Mouse (Mus musculus): ENCODE data around the gene Osbpl8.
A peak's percentile ranks its signal among the peaks of the same experiment; 100 is the strongest.
"Not testable (repeated sequence)": the region's sequence is repeated elsewhere in the genome, so short reads cannot be mapped to it uniquely, and the experiment has no call there.

Gene Osbpl8

DNA sequence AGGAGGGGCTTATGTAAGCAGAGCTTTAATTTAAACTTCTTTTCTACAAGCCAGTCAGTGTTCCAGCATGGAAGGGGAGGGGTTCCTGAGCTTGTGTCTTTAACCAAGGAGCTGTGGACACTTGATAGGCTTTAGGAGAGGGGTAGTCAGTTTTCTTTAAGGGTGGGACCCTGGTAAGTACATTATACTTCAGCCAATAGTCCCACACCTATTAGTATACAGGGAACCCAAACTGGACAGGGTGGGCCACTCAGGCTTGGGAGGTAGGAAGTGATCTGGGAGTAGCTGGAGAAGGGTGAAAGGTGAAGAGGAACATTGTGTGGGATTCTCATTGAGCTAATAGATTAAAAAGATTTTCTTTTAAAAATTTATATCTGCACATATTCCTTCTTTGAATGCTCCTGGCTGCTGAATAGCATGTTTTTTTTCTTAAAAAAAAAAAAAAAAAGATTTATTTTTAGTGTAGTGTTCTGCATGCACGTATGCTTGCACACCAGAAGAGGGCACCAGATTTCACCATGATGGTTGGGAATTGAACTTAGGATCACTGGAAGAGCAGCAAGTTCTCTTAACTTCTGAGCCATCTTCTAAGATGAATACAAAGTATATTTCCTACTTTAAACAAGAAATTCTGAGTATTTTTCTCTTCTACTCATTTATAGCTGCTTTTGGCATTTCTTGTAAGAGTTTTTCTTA, 21.2 kb downstream of the Osbpl8 start:
- DNase-seq (ENCODE audit: low spot score) = no peak

GRCm38 (mm10) chr10:111189022-111189555, 24.5 kb downstream of the Osbpl8 start:
- no peak for DNase-seq (ENCODE audit: low spot score)

DNA sequence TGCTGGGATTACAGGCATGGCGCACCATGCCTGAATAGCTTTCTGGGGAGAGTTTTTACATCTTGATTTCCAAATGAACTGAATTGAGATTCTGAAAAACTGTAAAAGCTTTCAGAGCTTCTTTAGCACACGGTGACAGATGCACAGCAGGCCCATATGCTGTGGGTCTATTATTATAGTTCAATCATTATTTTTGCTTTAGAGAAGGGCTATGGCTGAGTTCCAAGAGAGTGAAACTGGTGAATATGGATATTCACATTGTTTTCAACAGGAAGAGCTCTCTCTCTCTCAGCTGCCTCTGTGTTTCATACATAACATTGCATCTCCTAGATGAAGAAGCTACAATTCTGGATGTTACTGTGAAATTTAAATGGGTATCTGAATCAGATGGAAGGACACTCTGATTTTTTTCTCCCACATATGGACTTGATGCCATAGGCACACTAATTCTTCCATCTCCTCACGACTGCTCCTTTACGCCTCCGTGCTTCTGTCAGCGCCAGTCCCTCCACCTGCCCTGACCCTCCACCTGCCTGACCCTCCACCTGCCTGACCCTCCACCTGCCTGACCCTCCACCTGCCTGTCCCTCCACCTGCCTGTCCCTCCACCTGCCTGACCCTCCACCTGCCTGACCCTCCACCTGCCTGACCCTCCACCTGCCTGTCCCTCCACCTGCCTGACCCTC, 25.7 kb downstream of the Osbpl8 start:
- no peak for DNase-seq (ENCODE audit: low spot score)

DNA sequence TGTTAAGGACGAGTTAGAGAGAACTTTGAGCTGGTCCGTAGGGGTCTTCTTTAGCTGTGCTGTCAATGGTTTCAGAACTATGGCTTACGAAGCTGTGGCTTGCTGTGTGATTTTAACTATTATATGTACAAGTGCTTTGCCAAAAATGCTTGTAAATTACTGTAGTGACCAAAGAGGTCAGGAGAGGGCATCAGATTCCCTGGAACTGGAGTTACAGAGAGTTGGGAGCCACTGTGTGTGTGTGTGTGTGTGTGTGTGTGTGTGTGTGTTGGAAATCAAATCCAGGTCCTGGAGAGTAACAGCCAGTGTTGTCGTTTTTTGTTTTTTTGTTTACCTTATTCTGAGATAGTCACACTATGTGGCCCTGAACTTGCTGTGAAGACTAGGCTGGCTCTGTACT, 29.0 kb downstream of the Osbpl8 start:
- no peak for DNase-seq (ENCODE audit: low spot score)

DNA sequence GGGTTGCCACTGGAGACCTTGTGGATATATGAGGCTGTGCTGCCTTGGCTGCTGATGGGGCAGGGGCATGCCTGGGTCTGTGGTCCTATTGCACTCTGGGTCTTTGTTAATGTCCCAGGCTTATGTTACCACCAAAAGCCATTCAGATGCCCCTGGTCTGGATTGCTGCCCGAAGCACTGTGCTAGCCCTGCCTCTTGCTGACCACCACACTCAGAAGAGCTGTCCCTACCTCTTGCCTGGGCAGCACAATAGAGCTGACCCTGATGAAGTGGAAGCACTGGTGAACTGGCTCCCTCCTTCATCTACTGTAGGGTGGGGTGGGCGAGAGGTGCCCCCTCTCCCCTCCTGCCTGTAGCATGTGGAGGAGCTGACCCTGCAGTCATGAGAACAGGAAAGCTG, 31.6 kb downstream of the Osbpl8 start:
- DNase-seq (ENCODE audit: low spot score) = no peak

GRCm38 (mm10) chr10:111198705-111199104, 34.2 kb downstream of the Osbpl8 start:
- not testable (repeated sequence) for DNase-seq (ENCODE audit: low spot score)

GRCm38 (mm10) chr10:111201120-111201519, 36.6 kb downstream of the Osbpl8 start:
- no peak for DNase-seq (ENCODE audit: low spot score)

DNA sequence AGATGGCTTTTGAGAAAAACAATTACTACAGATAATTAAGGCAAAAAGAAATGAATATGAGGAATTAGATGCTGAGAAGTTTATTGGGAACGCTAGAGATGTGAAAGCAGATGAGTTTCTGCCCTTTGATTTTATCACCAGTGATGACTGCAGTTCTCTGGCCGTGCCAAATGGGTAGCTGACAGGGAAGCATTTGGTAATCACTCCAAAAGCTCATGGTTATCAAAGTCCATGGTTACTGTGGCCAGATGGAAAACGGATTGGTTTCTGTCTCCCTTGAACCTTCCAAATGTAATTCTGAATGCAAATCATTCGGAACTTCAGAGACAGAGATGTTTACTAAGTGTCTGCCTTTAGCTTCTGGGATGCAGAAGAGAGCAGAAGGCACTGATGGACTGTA, 37.1 kb downstream of the Osbpl8 start:
- DNase-seq (ENCODE audit: low spot score) = no peak

GRCm38 (mm10) chr10:111204089-111204488, 39.5 kb downstream of the Osbpl8 start:
- DNase-seq (ENCODE audit: low spot score) = no peak

GRCm38 (mm10) chr10:111205421-111205820, 40.9 kb downstream of the Osbpl8 start:
- no peak for DNase-seq (ENCODE audit: low spot score)

DNA sequence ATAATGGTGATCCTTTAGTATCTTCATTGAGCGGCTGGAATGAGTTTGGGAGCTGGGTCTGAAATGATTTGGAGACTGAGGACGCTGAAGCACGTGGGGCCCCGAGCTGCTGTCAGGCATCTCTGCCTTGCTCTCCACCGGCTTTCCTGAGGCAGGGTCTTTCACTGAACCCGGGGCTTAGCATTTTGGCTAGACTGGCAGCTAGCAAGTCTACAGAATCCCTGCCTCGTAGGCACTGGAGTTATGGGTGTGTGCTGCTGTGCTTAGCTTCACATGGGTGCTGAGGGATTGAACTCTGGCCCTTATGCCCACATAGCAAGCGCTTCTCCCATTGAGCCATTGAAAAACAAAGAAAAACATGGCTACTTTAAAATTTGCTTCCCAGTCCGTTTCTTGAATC, 42.8 kb downstream of the Osbpl8 start:
- DNase-seq (ENCODE audit: low spot score) = no peak

DNA sequence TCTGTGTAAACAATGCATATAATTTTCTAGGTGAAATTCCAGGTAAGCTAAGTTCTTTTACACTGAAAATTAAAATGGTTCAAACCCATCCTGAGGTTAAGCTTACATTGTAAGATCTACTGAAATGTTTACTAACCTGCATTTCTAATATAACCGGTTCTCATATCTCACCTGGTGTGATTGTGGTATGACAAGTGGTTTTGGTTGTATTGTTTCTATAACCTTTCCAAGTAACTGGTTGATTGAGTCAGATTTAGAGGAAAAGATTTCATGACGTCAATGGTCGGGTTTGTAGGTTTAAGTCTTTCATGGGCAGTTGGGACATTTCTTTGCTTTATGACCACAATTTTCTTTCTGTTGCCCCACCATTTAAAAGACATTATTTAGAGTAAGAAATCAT, 49.5 kb downstream of the Osbpl8 start:
- DNase-seq (ENCODE audit: low spot score) = no peak

- DNase-seq (ENCODE audit: low spot score) = no peak
These were observed 50.1 kb downstream of the Osbpl8 start for GRCm38 (mm10) chr10:111214696-111215095.

- DNase-seq (ENCODE audit: low spot score) = no peak
These were observed 51.0 kb downstream of the Osbpl8 start for GRCm38 (mm10) chr10:111215572-111215971.

DNA sequence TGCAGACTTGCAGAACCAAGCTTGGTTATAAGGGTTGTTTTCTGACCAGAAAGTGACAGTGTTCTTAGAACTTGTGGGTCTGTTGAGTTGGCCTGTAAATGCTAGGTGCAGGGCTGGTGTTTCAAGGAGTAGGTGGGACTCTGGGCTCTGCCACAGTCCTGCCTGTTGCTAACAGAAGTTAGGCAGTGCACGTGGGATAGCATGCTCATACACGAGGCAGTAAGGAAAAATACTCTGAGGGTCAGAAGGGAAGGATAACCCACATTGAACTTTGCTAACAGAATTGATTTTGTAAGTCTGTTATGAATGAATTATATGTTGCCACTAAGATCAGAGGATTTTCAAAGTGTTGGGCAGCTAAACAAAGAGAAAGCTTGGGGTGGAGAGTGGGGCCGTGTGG, 51.6 kb downstream of the Osbpl8 start:
- DNase-seq (ENCODE audit: low spot score) = no peak

DNA sequence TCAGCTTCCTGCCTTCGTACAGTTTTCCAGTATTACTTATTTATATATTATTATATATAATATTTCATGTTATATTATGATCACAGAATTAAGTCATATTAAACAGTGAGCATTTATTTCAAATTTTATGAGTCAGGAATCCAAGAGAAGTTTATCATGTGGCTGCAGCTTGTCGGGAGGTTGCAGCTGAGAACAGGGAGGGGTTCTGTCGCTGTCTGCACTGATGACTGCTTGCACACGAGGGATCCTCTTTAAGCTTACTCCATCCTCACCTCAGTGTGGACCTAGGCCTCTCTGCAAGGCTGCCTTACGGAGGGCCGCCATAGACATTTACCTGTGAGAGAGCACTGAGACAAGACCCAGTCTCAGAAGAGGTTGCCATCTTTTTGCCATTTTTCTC, 58.0 kb downstream of the Osbpl8 start:
- peak; percentile 17 for DNase-seq (ENCODE audit: low spot score)

DNA sequence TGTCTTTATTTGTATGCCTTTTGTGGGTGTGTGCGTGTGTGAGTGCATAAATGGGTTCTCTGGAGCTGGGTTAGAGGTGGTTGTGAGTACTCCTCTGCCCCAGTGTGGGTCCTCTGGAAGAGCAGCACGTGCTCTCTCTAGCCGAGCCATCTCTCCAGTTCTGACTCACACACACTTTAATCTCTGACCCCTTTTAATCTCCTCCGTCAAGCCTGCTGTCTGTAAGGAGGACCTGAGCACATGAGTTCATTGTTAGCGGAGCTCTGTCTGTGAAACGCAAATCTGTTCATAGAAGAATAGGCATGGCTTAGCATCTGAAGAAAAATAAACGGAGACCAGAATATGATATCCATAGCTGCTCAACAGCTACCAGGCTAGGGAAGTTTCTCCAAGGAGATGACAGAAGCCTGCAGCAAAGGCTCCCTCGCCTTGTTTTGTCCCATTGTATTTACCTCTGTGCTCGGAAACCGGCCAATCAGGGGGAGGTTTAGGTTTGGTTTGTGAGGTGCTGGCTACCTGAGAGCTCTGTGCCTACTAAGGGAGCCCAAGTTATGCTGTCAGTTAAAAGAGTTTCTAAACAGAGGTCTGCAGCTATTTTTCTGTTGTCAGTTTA, 58.8 kb downstream of the Osbpl8 start:
- DNase-seq (ENCODE audit: low spot score) = no peak

GRCm38 (mm10) chr10:111224696-111225095, 60.1 kb downstream of the Osbpl8 start:
- no peak for DNase-seq (ENCODE audit: low spot score)

DNA sequence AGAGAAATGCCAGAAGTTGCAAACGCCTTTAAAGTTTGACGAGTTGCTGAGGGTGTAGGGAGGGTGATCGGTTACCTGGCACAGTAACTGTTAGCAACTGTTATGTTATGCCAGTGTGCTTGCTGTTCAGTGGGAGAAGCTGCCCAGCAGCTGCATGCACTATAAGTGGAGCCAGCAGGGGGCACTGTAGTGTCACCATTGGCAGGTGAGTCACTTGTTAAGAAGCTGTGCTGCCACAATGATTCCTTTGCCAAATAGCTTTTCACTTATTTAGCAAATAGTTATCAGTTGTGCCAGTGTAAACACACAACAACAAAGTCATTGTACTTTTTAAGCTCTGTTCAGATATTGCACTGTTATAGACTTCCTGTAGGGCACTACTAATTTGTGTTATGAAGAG, 62.0 kb downstream of the Osbpl8 start:
- DNase-seq (ENCODE audit: low spot score) = peak; percentile 79

- not testable (repeated sequence) for DNase-seq (ENCODE audit: low spot score)
These were observed 67.7 kb downstream of the Osbpl8 start for GRCm38 (mm10) chr10:111232237-111232636.

DNA sequence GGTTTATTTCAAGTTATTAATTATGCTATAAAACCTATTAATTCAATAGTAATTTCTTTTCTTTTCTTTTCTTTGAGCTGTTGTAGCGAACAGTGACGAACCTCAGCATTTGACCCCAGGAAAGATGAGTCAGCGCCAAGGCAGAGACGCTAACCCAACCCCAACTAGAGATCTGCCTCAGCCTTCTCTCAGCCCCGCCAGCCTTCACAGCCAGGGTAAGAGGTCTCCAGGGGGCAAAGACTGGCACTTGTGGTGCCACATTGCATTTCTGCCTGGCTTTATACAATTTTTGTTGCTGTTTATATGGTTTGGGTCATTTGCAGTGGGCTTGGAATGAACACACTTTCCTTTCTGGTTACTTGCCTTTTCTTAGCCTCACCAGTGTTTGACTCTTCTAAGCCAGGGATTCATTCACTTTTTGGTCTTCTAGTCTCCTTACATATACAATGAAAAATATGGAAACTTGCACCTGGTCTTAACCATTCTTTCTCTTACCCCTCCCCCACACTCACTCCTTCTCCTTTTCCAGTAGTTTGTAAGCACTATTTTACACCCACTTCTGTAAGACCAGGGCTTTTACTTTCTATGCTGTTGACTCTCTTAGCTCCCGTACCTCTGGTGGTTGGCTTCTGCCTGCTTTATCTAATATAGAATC, 69.1 kb downstream of the Osbpl8 start:
- DNase-seq (ENCODE audit: low spot score) = no peak

GRCm38 (mm10) chr10:111234450-111235288, 70.1 kb downstream of the Osbpl8 start:
- DNase-seq (ENCODE audit: low spot score) = no peak
